Mouse (Mus musculus) MEL (cell line): ENCODE data around the gene Atrnl1.

ENCODE experiments used
- CTCF ChIP-seq, 3 experiments: IDR thresholded peaks in 2 of 3; conservative IDR thresholded peaks in 1 of 3; 2 replicates each; pipeline ENCODE4 v1.5.1; 2011 to 2012; ENCODE audit warnings: low read length in 3 of 3, low read depth in 2 of 3, mild to moderate bottlenecking in 2 of 3, improper control_type of control experiment in 1 of 3, inconsistent platforms in 1 of 3, mixed read lengths in 1 of 3, moderate library complexity in 1 of 3; ENCODE audit not compliant: control insufficient read depth in 1 of 3, insufficient read depth in 1 of 3, poor library complexity in 1 of 3, severe bottlenecking in 1 of 3
- NELFE ChIP-seq: IDR thresholded peaks from 2 replicates; pipeline ENCODE4 v1.6.1; 2011; ENCODE audit warnings: low read depth, low read length, improper control_type of control experiment
- POLR2A ChIP-seq, 2 experiments: IDR thresholded peaks; 2 replicates each; pipeline ENCODE4 v1.6.1; 2011 to 2012; ENCODE audit warnings: low read length in 2 of 2, mild to moderate bottlenecking in 2 of 2, control low read depth in 1 of 2, improper control_type of control experiment in 1 of 2, low read depth in 1 of 2, moderate library complexity in 1 of 2; ENCODE audit not compliant: control insufficient read depth in 1 of 2, insufficient read depth in 1 of 2, poor library complexity in 1 of 2
- SMC3 ChIP-seq: IDR thresholded peaks from 2 replicates; pipeline ENCODE4 v1.6.1; 2011; ENCODE audit warnings: low read depth, low read length, improper control_type of control experiment
- ZMIZ1 ChIP-seq: IDR thresholded peaks from 2 replicates; pipeline ENCODE4 v1.6.1; 2012; ENCODE audit warnings: low read depth, mild to moderate bottlenecking, inconsistent platforms, low read length, improper control_type of control experiment, moderate library complexity
- ZNF384 ChIP-seq: IDR thresholded peaks from 2 replicates; pipeline ENCODE4 v1.6.1; 2012; ENCODE audit warnings: low read depth, mild to moderate bottlenecking, inconsistent platforms, low read length, improper control_type of control experiment

GRCm38 (mm10) chr19:57900037-57900436 lies 289.2 kb downstream of the Atrnl1 start:
- TF ChIP-seq SMC3, result peak; percentile 50
- no peak for TF ChIP-seq ZMIZ1
- TF ChIP-seq CTCF (IDR thresholded peaks at IDR 0.05 in 2 of 3, conservative IDR thresholded peaks at IDR 0.05 in 1 of 3; ENCODE audit: control insufficient read depth in 1 of 3, insufficient read depth in 1 of 3, low read depth in 2 of 3, low read length in 3 of 3, poor library complexity in 1 of 3, severe bottlenecking in 1 of 3), result peak in 1 of 3 experiments; percentile 41; a peak in 2 of 6 replicates
- no peak for TF ChIP-seq POLR2A (IDR thresholded peaks at IDR 0.05; ENCODE audit: control insufficient read depth in 1 of 2, insufficient read depth in 1 of 2, low read depth in 1 of 2, low read length in 2 of 2, poor library complexity in 1 of 2)
- no peak for TF ChIP-seq ZNF384
- no peak for TF ChIP-seq NELFE
